Mouse (Mus musculus) liver, embryonic 11.5 days (tissue): ENCODE measurements around the gene Lims1. TPM values are rescaled to one million over a fixed set of nuclear protein-coding genes. Genes with fewer than 3 reads are reported as not detected.
A peak's percentile ranks its signal among the peaks of the same experiment; 100 is the strongest.

Experiments used
- ATAC-seq: fragments of 200-750 bp; cut with Nextera tagmentation; replicated peaks from 2 replicates; pipeline ENCODE4 v1.8.0; 2017; ENCODE audit warnings: moderate number of reproducible peaks, mild to moderate bottlenecking, moderate TSS enrichment, moderate library complexity; ENCODE audit not compliant: low FRiP score
- DNase-seq: peaks from one replicate; pipeline ENCODE4 v3.0.0-alpha.2; 2017; ENCODE audit warnings: low spot score
- H3K27ac ChIP-seq: fragments of 300-500 bp; sonication (generic); 2 replicates; pipeline ENCODE4 v1.5.1; 2014; ENCODE audit warnings: mild to moderate bottlenecking, low read depth, low read length, control low read depth
- H3K27me3 ChIP-seq: fragments of 300-500 bp; sonication (generic); replicated peaks from 2 replicates; pipeline ENCODE4 v1.6.1; 2014; ENCODE audit warnings: low read length, mixed read lengths; ENCODE audit not compliant: control insufficient read depth, insufficient read depth
- H3K36me3 ChIP-seq: fragments of 300-500 bp; sonication (generic); 2 replicates; pipeline ENCODE4 v1.6.1; 2014; ENCODE audit warnings: mild to moderate bottlenecking, low read length, moderate library complexity, mixed read lengths; ENCODE audit not compliant: control insufficient read depth, insufficient read depth
- H3K4me1 ChIP-seq: fragments of 300-500 bp; sonication (generic); replicated peaks from 2 replicates; pipeline ENCODE4 v1.6.1; 2014; ENCODE audit warnings: low read length, mixed read lengths; ENCODE audit not compliant: control insufficient read depth, insufficient read depth
- H3K4me2 ChIP-seq: fragments of 300-500 bp; sonication (generic); 2 replicates; pipeline ENCODE4 v1.6.1; 2014; ENCODE audit warnings: mild to moderate bottlenecking, control low read depth, moderate library complexity
- H3K4me3 ChIP-seq: fragments of 300-500 bp; sonication (generic); 2 replicates; pipeline ENCODE4 v1.5.1; 2014; ENCODE audit warnings: low read depth, low read length, control low read depth
- H3K9ac ChIP-seq: fragments of 300-500 bp; sonication (generic); 2 replicates; pipeline ENCODE4 v1.6.1; 2014; ENCODE audit warnings: low read depth, low read length, control low read depth
- H3K9me3 ChIP-seq: fragments of 300-500 bp; sonication (generic); 2 replicates; pipeline ENCODE4 v1.6.1; 2016; ENCODE audit warnings: low read length, inconsistent platforms, mixed read lengths; ENCODE audit not compliant: control insufficient read depth
- WGBS: fragments of 180-500 bp; shearing (Covaris S2); extraction: QIAGEN DNeasy Blood & Tissue Kit; methylation state at CpG from one replicate; pipeline ENCODE4 v1.1.7; 2014; 5-methylcytosine and 5-hydroxymethylcytosine counted together
- polyA plus RNA-seq: library from polyadenylated mRNA; unstranded; fragments of >200 nt; fragmentation: Nextera tagmentation; extraction: Ambion mirVana; gene quantifications from 2 replicates; pipeline ENCODE4 v1.2.1, GENCODE M21; 2014

Lims1 gene
- polyA plus RNA-seq: 110 and 131 TPM in 2 replicates

GRCm38 (mm10) chr10:58323028-58323991 lies at the start of gene Lims1:
Gene Lims1 (plus strand): TSS chr10:58323466.
- Histone ChIP-seq H3K27me3 (no peaks in the 10 kb centered on the region), H3K9me3 (no peaks in the 10 kb centered on the region), H3K4me1 (peaks cover 14% of the 10 kb centered on the region; the same call in 1 of the 2 replicates), H3K27ac (peak within 1 kb of the TSS; percentile 86), H3K4me3 (peak within 1 kb of the TSS; percentile 82), H3K4me2 (peak within 1 kb of the TSS; percentile 77), H3K9ac (peak within 1 kb of the TSS; percentile 79), H3K36me3 (no peaks in the 10 kb centered on the region)
- under 1% methylated on average over 84 of the region's 86 CpGs for WGBS
- ATAC-seq: peak; percentile 98
- DNase-seq: peak; percentile 99

GRCm38 (mm10) chr10:58282238-58282637 lies 41.0 kb upstream of the Lims1 start:
- H3K36me3 ChIP-seq: peaks cover 16% of the 10 kb centered on the region
- WGBS: 89% methylated on average over 7 of the region's 7 CpGs
- DNase-seq (no peak), ATAC-seq (no peak)
- no peaks in the 10 kb centered on the region for H3K4me1 ChIP-seq
- H3K4me3 ChIP-seq: no peak overlapping the region
- H3K27me3 ChIP-seq: no peaks in the 10 kb centered on the region
- H3K27ac ChIP-seq: no peak overlapping the region
- H3K4me2 ChIP-seq: no peak overlapping the region
- H3K9me3 ChIP-seq: no peaks in the 10 kb centered on the region
- no peak overlapping the region for H3K9ac ChIP-seq

DNA sequence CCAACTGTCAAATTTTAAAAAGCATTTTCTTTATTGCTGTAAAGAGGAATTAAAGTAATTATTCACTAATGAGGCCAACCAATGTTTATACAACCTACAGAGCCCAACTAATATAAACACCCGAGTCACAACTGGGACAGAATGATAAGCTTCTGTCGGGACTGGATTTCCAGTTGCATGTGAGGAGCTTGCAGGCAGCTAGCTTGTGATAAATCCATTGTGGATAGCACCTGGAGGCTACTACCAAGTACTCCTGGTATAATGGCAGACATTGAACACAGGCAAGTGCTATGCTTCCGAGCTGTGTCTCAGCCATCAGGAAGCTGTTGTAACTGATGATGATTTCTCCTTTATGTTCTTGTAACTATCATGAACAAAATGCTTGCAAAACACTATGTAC lies 32.5 kb upstream of the Lims1 start:
- Histone ChIP-seq H3K27me3 (no peaks in the 10 kb centered on the region), H3K4me1 (peaks cover 3% of the 10 kb centered on the region), H3K27ac (no peak overlapping the region), H3K36me3 (peaks cover 23% of the 10 kb centered on the region), H3K9me3 (no peaks in the 10 kb centered on the region), H3K4me2 (no peak overlapping the region), H3K9ac (no peak overlapping the region), H3K4me3 (no peak overlapping the region)
- ATAC-seq (peak; percentile 70), DNase-seq (no peak)
- WGBS: 49% methylated on average over 3 of the region's 3 CpGs

- Histone ChIP-seq H3K4me3 (no peak overlapping the region), H3K9me3 (no peaks in the 10 kb centered on the region), H3K9ac (no peak overlapping the region), H3K4me2 (no peak overlapping the region), H3K36me3 (peaks cover 26% of the 10 kb centered on the region), H3K27ac (no peak overlapping the region), H3K4me1 (peaks cover 3% of the 10 kb centered on the region), H3K27me3 (no peaks in the 10 kb centered on the region)
- no peak for ATAC-seq
- no peak for DNase-seq
- WGBS: 90% methylated on average over 3 of the region's 3 CpGs
Observed at GRCm38 (mm10) chr10:58294246-58294645, 29.0 kb upstream of the Lims1 start.

DNA sequence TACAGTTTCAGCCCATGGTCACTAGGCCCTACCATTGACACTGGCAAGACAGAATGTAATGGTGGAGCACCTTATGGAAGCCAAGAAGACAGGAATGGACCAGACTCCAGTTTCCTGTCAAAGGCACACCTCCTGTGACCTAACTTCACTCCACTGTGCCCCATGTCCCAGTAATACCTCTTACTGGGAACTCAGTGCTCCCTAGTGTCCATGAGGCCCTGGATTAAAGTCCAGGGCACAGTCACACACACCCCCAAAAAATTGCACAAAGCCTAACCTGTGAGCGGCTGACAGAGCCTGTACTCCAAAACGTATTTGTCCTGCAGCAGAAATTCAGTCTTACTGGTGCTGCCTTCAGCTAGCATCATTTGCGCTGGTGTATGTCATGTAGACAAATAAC lies 27.7 kb upstream of the Lims1 start:
- H3K27ac ChIP-seq: no peak overlapping the region
- no peak for DNase-seq
- no peak for ATAC-seq
- no peak overlapping the region for H3K9ac ChIP-seq
- H3K27me3 ChIP-seq: no peaks in the 10 kb centered on the region
- no peak overlapping the region for H3K4me3 ChIP-seq
- H3K4me1 ChIP-seq: peaks cover 3% of the 10 kb centered on the region
- no peaks in the 10 kb centered on the region for H3K9me3 ChIP-seq
- peaks cover 25% of the 10 kb centered on the region for H3K36me3 ChIP-seq
- H3K4me2 ChIP-seq: no peak overlapping the region
- WGBS: 90% methylated on average over 3 of the region's 3 CpGs

DNA sequence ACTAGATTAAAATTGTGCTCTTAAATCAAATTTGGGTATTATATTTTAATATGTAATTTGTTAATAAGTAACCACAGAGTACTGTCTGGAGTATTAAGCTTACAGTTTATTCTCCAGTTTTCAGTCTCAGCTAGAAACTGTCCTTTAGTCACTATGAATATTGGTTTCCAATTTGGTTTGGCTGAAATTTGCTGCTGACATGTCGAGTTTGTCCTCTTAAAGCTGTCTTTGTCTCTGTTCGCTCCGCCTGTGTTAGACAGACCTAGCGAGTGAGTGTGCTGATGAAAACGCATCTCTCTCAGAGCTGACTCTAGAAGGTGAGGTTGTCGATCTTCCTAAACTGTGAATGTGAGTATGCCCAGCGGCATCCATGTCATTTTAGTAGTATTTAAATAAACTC lies 18.3 kb upstream of the Lims1 start:
- ATAC-seq (no peak), DNase-seq (no peak)
- Histone ChIP-seq H3K27ac (no peak overlapping the region), H3K4me1 (no peaks in the 10 kb centered on the region), H3K9me3 (no peaks in the 10 kb centered on the region), H3K9ac (no peak overlapping the region), H3K27me3 (no peaks in the 10 kb centered on the region), H3K4me2 (no peak overlapping the region), H3K36me3 (peaks cover 17% of the 10 kb centered on the region), H3K4me3 (no peak overlapping the region)
- 89% methylated on average over 7 of the region's 7 CpGs for WGBS

GRCm38 (mm10) chr10:58306897-58307296 lies 16.4 kb upstream of the Lims1 start:
- no peaks in the 10 kb centered on the region for H3K9me3 ChIP-seq
- H3K4me3 ChIP-seq: no peak overlapping the region
- no peak for ATAC-seq
- DNase-seq: no peak
- no peak overlapping the region for H3K27ac ChIP-seq
- peaks cover 14% of the 10 kb centered on the region for H3K36me3 ChIP-seq
- no peak overlapping the region for H3K4me2 ChIP-seq
- no peak overlapping the region for H3K9ac ChIP-seq
- H3K4me1 ChIP-seq: no peaks in the 10 kb centered on the region
- no peaks in the 10 kb centered on the region for H3K27me3 ChIP-seq
- WGBS: 94% methylated on average over 3 of the region's 3 CpGs

GRCm38 (mm10) chr10:58310791-58311190 lies 12.5 kb upstream of the Lims1 start:
- no peaks in the 10 kb centered on the region for H3K27me3 ChIP-seq
- no peak overlapping the region for H3K27ac ChIP-seq
- no peaks in the 10 kb centered on the region for H3K9me3 ChIP-seq
- no peak for DNase-seq
- ATAC-seq: no peak
- no peak overlapping the region for H3K4me3 ChIP-seq
- no peaks in the 10 kb centered on the region for H3K4me1 ChIP-seq
- H3K9ac ChIP-seq: no peak overlapping the region
- no peak overlapping the region for H3K4me2 ChIP-seq
- 64% methylated on average over 1 of the region's 1 CpGs for WGBS
- H3K36me3 ChIP-seq: peaks cover 11% of the 10 kb centered on the region; the same call in 1 of the 2 replicates

- Histone ChIP-seq H3K4me2 (no peak overlapping the region), H3K27me3 (no peaks in the 10 kb centered on the region), H3K27ac (no peak overlapping the region), H3K9me3 (no peaks in the 10 kb centered on the region), H3K9ac (no peak overlapping the region), H3K4me1 (no peaks in the 10 kb centered on the region), H3K36me3 (peaks cover 5% of the 10 kb centered on the region; the same call in 1 of the 2 replicates), H3K4me3 (no peak overlapping the region)
- ATAC-seq: no peak
- WGBS: 95% methylated on average over 5 of the region's 5 CpGs
- DNase-seq: no peak
Observed at GRCm38 (mm10) chr10:58312887-58313286, 10.4 kb upstream of the Lims1 start.
